Mouse (Mus musculus): Measurements from ENCODE around the gene Col2a1.

DNA sequence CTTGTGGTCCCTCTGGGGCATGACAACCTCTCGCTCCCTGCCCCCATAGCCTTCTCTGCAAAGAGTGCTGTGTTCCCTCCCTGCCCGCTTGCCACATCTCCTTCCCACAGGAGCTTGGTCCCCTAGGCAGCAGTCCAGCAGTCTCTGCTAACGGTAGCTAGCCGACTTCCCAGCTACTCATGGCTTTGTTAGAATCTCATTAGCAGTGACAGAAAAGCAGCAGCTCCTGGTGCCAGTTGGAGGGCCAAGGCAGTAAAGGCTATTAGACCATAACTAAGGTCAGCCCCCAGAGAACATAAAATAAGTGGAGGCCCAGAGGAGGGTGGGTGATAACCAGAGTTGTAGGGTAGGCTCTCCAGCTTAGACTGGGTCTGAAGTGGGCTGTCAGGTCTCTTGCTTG is 21.1 kb upstream of the Col2a1 start:
- no peak for TF ChIP-seq CTCF (IDR thresholded peaks at IDR 0.05; ENCODE audit: control insufficient read depth, insufficient read depth, low read length)
- TF ChIP-seq POLR2A (IDR thresholded peaks at IDR 0.05; ENCODE audit: borderline replicate concordance, control insufficient read depth, low read depth, low read length): no peak

All from bone marrow, adult 2 months (tissue).